31 mouse cellular contexts compared by ENCODE assay signal in the genomic region with DNA sequence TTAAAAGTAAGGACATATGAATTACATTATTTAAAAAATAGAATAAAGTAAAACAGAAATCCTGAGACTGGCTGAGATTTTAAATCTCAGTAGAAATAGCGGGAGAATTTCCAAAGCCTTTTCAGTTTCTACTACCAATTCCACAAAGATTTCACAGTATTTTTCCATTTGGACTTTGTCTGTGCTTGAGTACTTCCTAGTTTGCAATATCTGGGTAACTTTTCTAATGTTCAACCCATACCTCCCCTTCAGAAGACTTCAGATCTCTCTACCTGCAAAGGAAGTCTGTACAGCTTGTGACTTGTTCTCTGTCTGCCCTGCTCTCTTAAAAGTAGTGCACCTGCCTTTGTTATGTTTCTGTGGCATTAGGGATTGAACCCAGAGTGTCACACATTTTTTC.
"Had no signal": no experiment of that assay in that cellular context is flagged by ENCODE, and none has a peak within 500 bp of the region (broad histone marks: within the 10 kb centered on the region; RNA-seq: fewer than 3 reads in every experiment).

No protein-coding gene starts in this region.

- H3K27me3 ChIP-seq: heart, embryonic 12.5 days; heart, embryonic 13.5 days; heart, embryonic 15.5 days; hindbrain, embryonic 12.5 days; hindbrain, embryonic 13.5 days; hindbrain, embryonic 15.5 days; intestine, embryonic 15.5 days; kidney, embryonic 15.5 days had no signal

- ATAC-seq: hindbrain, embryonic 16.5 days; hindbrain, postnatal 0 days; inflammation-experienced regulatory T-cells, adult 6 months; intestine, embryonic 15.5 days; intestine, embryonic 16.5 days; intestine, postnatal 0 days had no signal

- H3K4me3 ChIP-seq: heart, adult 2 months; heart, embryonic 10.5 days; heart, embryonic 12.5 days; heart, embryonic 13.5 days; heart, embryonic 15.5 days; hindbrain, embryonic 10.5 days; hindbrain, embryonic 12.5 days; hindbrain, embryonic 13.5 days; hindbrain, embryonic 15.5 days; intestine, embryonic 15.5 days; kidney, embryonic 15.5 days; layer of hippocampus, adult 2 months; left cerebral cortex, adult 2 months had no signal

- H3K4me1 ChIP-seq: heart, embryonic 10.5 days; heart, embryonic 12.5 days; heart, embryonic 13.5 days; heart, embryonic 15.5 days; hindbrain, embryonic 10.5 days; hindbrain, embryonic 12.5 days; hindbrain, embryonic 13.5 days; hindbrain, embryonic 15.5 days; intestine, embryonic 15.5 days; kidney, embryonic 15.5 days had no signal

- H3K36me3 ChIP-seq: heart, embryonic 10.5 days; heart, embryonic 12.5 days; heart, embryonic 13.5 days; heart, embryonic 15.5 days; hindbrain, embryonic 10.5 days; hindbrain, embryonic 12.5 days; hindbrain, embryonic 13.5 days; hindbrain, embryonic 15.5 days; intestine, embryonic 15.5 days; kidney, embryonic 15.5 days had no signal

- DNase-seq: heart, adult 2 months; heart, postnatal 10 days; heart, postnatal 14 days; heart, postnatal 36 days; heart, postnatal 4 days; kidney, postnatal 10 days; kidney, postnatal 14 days; kidney, postnatal 25 days; kidney, postnatal 4 days; layer of hippocampus, adult 9-11 months; layer of hippocampus, postnatal 36 days had no signal

- H3K9ac ChIP-seq: heart, embryonic 12.5 days; heart, embryonic 13.5 days; heart, embryonic 15.5 days; hindbrain, embryonic 12.5 days; hindbrain, embryonic 13.5 days; hindbrain, embryonic 14.5 days; hindbrain, embryonic 15.5 days; intestine, embryonic 15.5 days; kidney, embryonic 15.5 days had no signal

- H3K9me3 ChIP-seq: heart, embryonic 10.5 days; heart, embryonic 12.5 days; heart, embryonic 13.5 days; heart, embryonic 15.5 days; hindbrain, embryonic 10.5 days; hindbrain, embryonic 12.5 days; hindbrain, embryonic 13.5 days; hindbrain, embryonic 15.5 days; intestine, embryonic 15.5 days; kidney, embryonic 15.5 days had no signal

- H3K4me2 ChIP-seq: heart, embryonic 11.5 days; heart, embryonic 12.5 days; heart, embryonic 13.5 days; heart, embryonic 15.5 days; hindbrain, embryonic 12.5 days; hindbrain, embryonic 13.5 days; hindbrain, embryonic 14.5 days; hindbrain, embryonic 15.5 days; intestine, embryonic 15.5 days; kidney, embryonic 15.5 days had no signal

- H3K27ac ChIP-seq: heart, adult 2 months; heart, embryonic 10.5 days; heart, embryonic 13.5 days; heart, embryonic 15.5 days; hindbrain, embryonic 10.5 days; hindbrain, embryonic 12.5 days; hindbrain, embryonic 13.5 days; hindbrain, embryonic 14.5 days; hindbrain, embryonic 15.5 days; hindbrain, postnatal 0 days; intestine, embryonic 15.5 days; kidney, embryonic 15.5 days; kidney, postnatal 0 days; layer of hippocampus, adult 2 months; left cerebral cortex, adult 2 months had no signal
